Comparison of ENCODE assay signal across 26 mouse cellular contexts in the genomic region with DNA sequence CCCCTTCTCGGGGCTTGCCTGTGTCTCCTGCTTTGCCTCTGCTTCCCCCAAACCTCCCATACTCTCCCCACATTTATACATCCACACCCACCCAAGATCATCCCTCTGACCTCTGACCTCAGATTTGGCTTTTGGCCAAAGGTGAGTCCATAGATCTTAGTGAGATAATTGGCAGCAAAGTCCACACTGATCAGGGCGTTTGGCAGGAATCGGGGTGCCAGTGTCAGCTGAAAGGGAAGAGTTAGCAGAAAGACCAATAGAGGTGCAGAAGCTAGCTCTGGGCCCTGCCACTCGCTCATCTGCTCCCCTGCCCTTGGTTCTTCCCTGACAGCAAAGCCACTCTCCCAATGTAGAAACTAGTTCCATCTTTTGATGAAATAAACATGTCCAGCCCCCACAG. TPM values are rescaled to one million over a fixed set of nuclear protein-coding genes. Genes with fewer than 3 reads are reported as not detected.
A peak's percentile ranks its signal among the peaks of the same experiment; 100 is the strongest.
DNase-seq lines count a peak whose midpoint lies in the region; ATAC-seq and TF ChIP-seq lines count a peak whose summit lies in the region.
"Had no signal": no experiment of that assay in that cellular context is flagged by ENCODE, and none has a peak within 500 bp of the region (broad histone marks: within the 10 kb centered on the region; RNA-seq: fewer than 3 reads in every experiment).

No protein-coding gene starts in this region.

- TF ChIP-seq CTCF in liver, postnatal 0 days (IDR thresholded peaks at IDR 0.05; ENCODE audit: low read depth): no peak

- H3K36me3 ChIP-seq in kidney, embryonic 16.5 days (ENCODE audit: insufficient read depth, low read length): no peaks in the 10 kb centered on the region
- no peaks in the 10 kb centered on the region for H3K36me3 ChIP-seq in liver, postnatal 0 days (replicated peaks; ENCODE audit: insufficient read depth, low read length)
- H3K36me3 ChIP-seq: embryonic facial prominence, embryonic 10.5 days; embryonic facial prominence, embryonic 12.5 days; G1E had no signal

- 83% methylated on average over 4 of the region's 4 CpGs for WGBS in kidney, embryonic 16.5 days
- 66% methylated on average over 4 of the region's 4 CpGs for WGBS in liver, postnatal 0 days (ENCODE audit: insufficient replicate concordance)

- H3K27me3 ChIP-seq in kidney, embryonic 16.5 days (ENCODE audit: insufficient read depth, low read length): no peaks in the 10 kb centered on the region
- no peaks in the 10 kb centered on the region for H3K27me3 ChIP-seq in liver, postnatal 0 days (ENCODE audit: insufficient read depth, low read length)
- H3K27me3 ChIP-seq: embryonic facial prominence, embryonic 12.5 days; forebrain, embryonic 13.5 days; Patski had no signal

- no peak for TF ChIP-seq EP300 in liver, postnatal 0 days (IDR thresholded peaks at IDR 0.05; ENCODE audit: low read depth)

- H3K4me1 ChIP-seq in kidney, embryonic 16.5 days (ENCODE audit: insufficient read depth, low read length): peaks cover 14% of the 10 kb centered on the region
- H3K4me1 ChIP-seq in liver, postnatal 0 days (ENCODE audit: insufficient read depth): no peaks in the 10 kb centered on the region

- no peak overlapping the region for H3K4me3 ChIP-seq in kidney, embryonic 16.5 days (ENCODE audit: low read length)
- no peak overlapping the region for H3K4me3 ChIP-seq in liver, postnatal 0 days (ENCODE audit: low read depth, low read length)
- H3K4me3 ChIP-seq: embryonic facial prominence, embryonic 10.5 days; embryonic facial prominence, embryonic 12.5 days; forebrain, embryonic 13.5 days had no signal

- peak; percentile 41 for DNase-seq in kidney, adult 11 months
- no peak for DNase-seq in kidney, adult 18-20 months
- DNase-seq in kidney, adult 9 months: peak; percentile 40
- DNase-seq in kidney, postnatal 36 days: no peak
- peak; percentile 31 to 63 for DNase-seq in kidney, postnatal 25 days
- peak; percentile 39 for DNase-seq in liver, postnatal 0 days
- no peak for DNase-seq in liver
- DNase-seq: adrenal gland, adult 8-10 months; adrenal gland, postnatal 14 days; adrenal gland, postnatal 36 days; B cell, adult 2 months; cerebellum, adult 11-12 months; cerebellum, adult 2 months; cerebellum, adult 9-10 months; cerebellum, postnatal 10 days; cerebellum, postnatal 25 days had no signal

- H3K9me3 ChIP-seq in kidney, embryonic 16.5 days (ENCODE audit: low read length): no peaks in the 10 kb centered on the region
- no peaks in the 10 kb centered on the region for H3K9me3 ChIP-seq in liver, postnatal 0 days (ENCODE audit: low read length)
- H3K9me3 ChIP-seq: embryonic facial prominence, embryonic 10.5 days; embryonic facial prominence, embryonic 12.5 days; forebrain, embryonic 13.5 days; G1E had no signal

- no peak for ATAC-seq in kidney, embryonic 16.5 days (ENCODE audit: low FRiP score, low TSS enrichment)
- ATAC-seq in liver, postnatal 0 days: peak; percentile 33
- ATAC-seq: activated CD4-positive, CD25-positive, alpha-beta regulatory T cell, adult 4 months; CD4-positive, CD25-positive, alpha-beta regulatory T cell, adult 4 months; forebrain, embryonic 13.5 days; Patski had no signal

- H3K9ac ChIP-seq in kidney, embryonic 16.5 days (replicated peaks; ENCODE audit: low read length): no peak overlapping the region
- H3K9ac ChIP-seq in liver, postnatal 0 days (replicated peaks): no peak overlapping the region
- H3K9ac ChIP-seq: embryonic facial prominence, embryonic 12.5 days; forebrain, embryonic 13.5 days had no signal

- no peak overlapping the region for H3K27ac ChIP-seq in kidney, embryonic 16.5 days (ENCODE audit: low read length)
- H3K27ac ChIP-seq in liver, postnatal 0 days (ENCODE audit: low read depth): no peak overlapping the region
- H3K27ac ChIP-seq: embryonic facial prominence, embryonic 10.5 days; embryonic facial prominence, embryonic 12.5 days; forebrain, embryonic 13.5 days had no signal

- no peak overlapping the region for H3K4me2 ChIP-seq in kidney, embryonic 16.5 days (replicated peaks; ENCODE audit: low read depth, low read length)
- no peak overlapping the region for H3K4me2 ChIP-seq in liver, postnatal 0 days (ENCODE audit: low read depth, low read length)
- H3K4me2 ChIP-seq: embryonic facial prominence, embryonic 12.5 days; forebrain, embryonic 13.5 days had no signal

RNA-seq across cellular contexts. Expression of a gene that starts 55.1 kb away (rescaled TPM):
- not detected in 2 replicates for polyA plus RNA-seq in kidney, embryonic 16.5 days (2015; fragmentation: Nextera tagmentation; extraction: Ambion mirVana)
- 0.04 TPM in 1 of 2 replicates, not detected in the other for polyA plus RNA-seq in liver, postnatal 0 days (2015; fragmentation: Nextera tagmentation; extraction: Ambion mirVana)
- polyA plus RNA-seq: CD4-positive, CD25-positive, alpha-beta regulatory T cell, adult 4 months; embryonic facial prominence, embryonic 10.5 days; embryonic facial prominence, embryonic 12.5 days; embryonic facial prominence, embryonic 14.5 days; forebrain, embryonic 11.5 days; forebrain, embryonic 13.5 days; G1E had no signal

Comparison
In these comparisons a context has a peak if more than half of its experiments do, and no peak if none do; other contexts are left out.
1. DNase-seq: peak in kidney, adult 11 months (single experiment), kidney, adult 9 months (single experiment), kidney, postnatal 25 days (2 of 2) and liver, postnatal 0 days (single experiment); none in kidney, adult 18-20 months (single experiment), kidney, postnatal 36 days (0 of 2) and liver (single experiment).